Mouse (Mus musculus): Measurements from ENCODE around the gene Zbtb4.

The Zbtb4 gene

DNA sequence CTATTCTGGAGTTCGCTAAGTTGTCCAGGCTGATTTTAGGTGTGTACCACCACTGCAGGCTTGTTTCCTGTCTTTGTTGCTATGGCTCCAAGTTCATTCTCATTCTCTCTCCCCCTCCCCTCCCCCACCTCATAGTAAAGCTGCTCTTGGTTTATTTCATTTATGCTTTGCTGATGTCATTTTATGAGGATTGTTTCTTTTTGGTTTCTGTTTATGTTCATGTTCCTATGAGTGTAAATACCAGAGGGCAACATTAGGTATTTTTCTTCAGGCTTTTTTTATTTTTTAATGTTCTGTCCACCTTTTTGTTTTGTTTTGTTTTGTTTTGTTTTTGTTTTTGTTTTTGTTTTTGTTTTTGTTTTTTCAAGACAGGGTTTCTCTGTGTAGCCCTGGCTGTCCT lies 3.8 kb upstream of the Zbtb4 start, which contains the start of gene Slc35g3:
Gene Slc35g3 (minus strand): TSS at position 101 of the 400 bp plus-strand sequence.
- DNase-seq (ENCODE audit: inconsistent age in 2 of 2, low spot score in 1 of 2), result no peak

DNA sequence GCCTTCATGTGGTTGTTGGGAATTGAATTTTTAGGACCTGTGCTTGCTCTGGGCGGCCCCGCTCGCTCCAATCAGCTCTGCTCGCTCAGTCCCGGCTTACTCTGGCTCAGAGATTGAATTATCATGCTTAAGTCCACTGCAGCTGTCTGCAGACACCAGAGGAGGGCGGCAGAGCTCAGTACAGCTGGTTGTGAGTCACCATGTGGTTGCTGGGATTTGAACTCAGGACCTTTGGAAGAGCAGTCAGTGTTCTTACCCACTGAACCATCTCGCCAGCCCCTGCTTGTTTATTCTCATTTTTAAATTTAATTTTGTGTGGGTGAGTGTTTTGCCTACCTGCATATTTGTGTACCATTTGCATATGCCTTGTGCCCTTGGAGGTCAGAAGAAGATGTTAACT lies 2.2 kb upstream of the Zbtb4 start:
- DNase-seq (ENCODE audit: inconsistent age in 2 of 2, low spot score in 1 of 2), result no peak

GRCm38 (mm10) chr11:69766126-69766609 lies 456 bp downstream of the Zbtb4 start:
- peak; percentile 86 to 94 for DNase-seq (ENCODE audit: inconsistent age in 2 of 2, low spot score in 1 of 2)

DNA sequence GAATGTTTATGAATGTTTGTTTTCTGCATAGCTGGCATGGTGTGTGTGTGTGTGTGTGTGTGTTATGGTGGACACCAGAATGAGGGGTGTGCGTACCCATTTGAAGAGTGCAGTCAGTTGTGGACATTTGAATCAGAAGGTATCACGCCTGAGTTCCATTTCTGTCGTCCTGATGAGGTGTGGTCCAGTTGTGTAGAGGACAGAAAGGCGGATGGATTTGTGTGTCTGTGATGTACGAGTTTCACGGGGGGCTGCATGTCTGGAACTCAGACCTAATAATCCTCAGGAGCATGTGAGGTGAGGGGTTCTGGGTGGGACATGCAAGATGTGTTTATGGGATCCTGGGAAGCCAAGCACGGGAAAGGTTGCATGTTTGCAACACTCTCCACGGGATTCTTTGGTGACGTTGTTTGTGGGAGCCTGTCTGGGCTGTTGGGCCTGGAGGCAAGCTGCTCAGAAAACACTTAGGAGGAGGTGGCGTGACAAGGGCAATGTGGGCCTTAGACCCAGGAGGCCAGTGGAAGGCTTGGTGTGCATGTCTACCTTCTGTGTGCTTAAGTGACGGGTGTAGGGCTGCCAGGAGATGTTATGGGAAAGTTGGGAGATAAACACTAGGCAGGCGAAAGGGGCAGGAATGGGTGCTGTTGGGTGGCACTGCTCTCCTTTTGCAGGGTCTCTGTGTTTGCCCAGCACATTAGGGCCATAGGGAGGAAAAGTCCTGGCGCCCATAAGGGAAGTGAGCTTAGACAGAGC lies 1.3 kb downstream of the Zbtb4 start:
- peak in 1 of 2 experiments; percentile 58 for DNase-seq (ENCODE audit: inconsistent age in 2 of 2, low spot score in 1 of 2)

- no peak for DNase-seq (ENCODE audit: inconsistent age in 2 of 2, low spot score in 1 of 2)
Measured at GRCm38 (mm10) chr11:69767625-69767909, 1.9 kb downstream of the Zbtb4 start.

DNA sequence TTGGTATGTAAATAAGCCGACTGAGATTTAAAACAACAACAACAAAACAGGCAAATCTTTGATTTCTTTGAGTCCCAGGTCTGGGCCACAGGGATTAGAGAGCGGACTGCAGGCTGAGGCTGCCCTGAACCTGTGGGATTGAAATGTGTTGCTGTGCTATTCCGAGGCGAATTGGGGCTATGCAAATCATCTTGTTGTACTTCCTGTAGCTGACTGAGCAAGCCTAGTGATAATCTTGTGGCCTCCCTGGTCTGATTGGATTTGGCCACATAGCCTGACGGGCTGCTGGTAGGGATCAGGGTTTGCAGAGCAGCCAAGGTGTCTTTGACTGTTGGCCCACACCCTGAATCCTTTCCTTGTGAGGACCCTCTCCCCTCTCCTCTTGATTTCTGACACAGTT lies 9.2 kb downstream of the Zbtb4 start:
- no peak for DNase-seq (ENCODE audit: inconsistent age in 2 of 2, low spot score in 1 of 2)

DNA sequence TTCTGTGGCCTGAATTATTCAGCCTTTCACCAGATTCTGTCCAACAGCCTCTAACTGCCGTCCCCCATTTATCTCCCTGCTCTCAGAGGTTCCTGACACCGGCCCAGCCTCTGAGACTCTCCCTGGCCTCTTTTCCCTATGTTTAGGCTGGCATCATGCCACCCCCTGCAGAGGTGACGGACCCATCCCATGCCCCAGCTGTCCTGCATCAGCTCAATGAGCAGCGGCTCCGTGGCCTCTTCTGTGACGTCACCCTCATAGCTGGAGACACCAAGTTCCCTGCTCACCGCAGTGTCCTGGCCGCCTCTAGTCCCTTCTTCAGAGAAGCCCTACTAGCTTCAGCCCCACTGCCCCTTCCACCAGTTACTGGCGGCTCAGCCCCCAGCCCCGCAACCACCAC lies 10.0 kb downstream of the Zbtb4 start:
- DNase-seq (ENCODE audit: inconsistent age in 2 of 2, low spot score in 1 of 2), result no peak

DNA sequence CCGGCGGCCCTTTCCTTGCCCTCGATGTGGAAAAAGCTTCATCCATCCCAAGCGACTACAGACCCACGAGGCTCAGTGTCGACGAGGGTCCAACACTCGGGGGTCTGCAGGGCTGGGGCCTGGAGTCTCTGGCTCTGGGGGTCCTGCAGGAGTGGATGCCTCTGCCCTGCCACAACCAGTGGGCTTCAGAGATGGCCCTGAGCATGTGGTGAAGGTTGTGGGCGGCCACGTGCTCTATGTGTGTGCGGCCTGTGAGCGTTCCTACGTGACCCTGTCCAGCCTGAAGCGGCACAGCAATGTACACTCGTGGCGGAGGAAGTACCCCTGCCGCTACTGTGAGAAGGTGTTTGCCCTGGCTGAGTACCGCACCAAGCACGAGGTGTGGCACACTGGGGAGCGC lies 10.8 kb downstream of the Zbtb4 start:
- DNase-seq (ENCODE audit: inconsistent age in 2 of 2, low spot score in 1 of 2), result no peak

GRCm38 (mm10) chr11:69777504-69778257 lies 12.0 kb downstream of the Zbtb4 start:
- DNase-seq (ENCODE audit: inconsistent age in 2 of 2, low spot score in 1 of 2), result no peak

DNA sequence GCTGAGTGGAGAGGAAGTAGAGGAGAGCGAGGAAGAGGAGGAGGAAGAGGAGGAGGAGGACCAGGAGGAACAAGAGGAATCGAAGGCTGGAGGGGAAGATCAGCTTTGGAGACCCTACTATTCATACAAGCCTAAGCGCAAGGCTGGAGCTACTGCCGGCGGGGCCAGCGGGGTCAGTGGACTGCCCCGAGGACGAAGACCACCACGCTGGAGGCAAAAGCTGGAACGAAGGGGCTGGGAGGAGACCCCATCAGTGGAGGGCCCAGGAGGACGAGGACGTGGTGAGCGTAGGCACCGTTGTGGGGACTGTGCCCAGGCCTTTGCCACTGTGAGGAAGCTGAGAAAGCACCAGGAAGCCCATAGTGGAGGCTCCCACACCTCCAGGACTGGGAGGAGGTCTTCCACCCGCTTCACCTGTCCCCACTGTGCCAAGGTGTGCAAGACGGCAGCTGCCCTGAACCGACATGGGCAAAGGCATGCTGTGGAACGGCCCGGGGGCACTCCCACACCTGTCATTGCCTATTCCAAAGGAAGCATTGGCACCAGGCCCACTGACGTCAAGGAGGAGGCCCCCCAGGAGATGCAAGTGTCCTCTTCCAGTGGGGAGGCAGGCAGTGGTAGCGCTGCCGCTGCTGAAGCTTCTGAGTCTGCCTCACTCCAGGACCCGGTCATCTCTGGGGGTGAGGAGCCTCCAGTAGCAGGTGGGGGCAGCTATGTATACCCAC lies 12.7 kb downstream of the Zbtb4 start:
- no peak for DNase-seq (ENCODE audit: inconsistent age in 2 of 2, low spot score in 1 of 2)

DNA sequence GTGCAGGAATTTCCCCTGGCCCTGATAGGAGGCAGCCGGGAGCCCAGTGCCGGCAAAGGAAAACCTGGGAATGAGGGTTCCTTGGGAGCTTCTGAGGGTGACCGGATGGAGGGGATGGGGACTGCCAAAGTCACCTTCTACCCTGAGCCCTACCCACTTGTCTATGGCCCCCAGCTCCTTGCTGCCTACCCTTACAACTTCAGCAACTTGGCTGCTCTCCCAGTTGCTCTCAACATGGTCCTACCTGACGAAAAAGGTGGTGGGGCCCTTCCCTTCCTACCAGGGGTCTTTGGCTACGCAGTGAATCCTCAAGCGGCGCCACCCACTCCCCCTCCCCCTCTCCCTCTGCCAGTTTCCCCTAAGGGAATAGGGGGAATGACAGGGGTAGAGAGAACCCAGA lies 13.3 kb downstream of the Zbtb4 start:
- DNase-seq (ENCODE audit: inconsistent age in 2 of 2, low spot score in 1 of 2), result no peak

- DNase-seq (ENCODE audit: inconsistent age in 2 of 2, low spot score in 1 of 2), result no peak
Measured at GRCm38 (mm10) chr11:69781828-69782227, 16.1 kb downstream of the Zbtb4 start.

- peak; percentile 42 to 77 for DNase-seq (ENCODE audit: inconsistent age in 2 of 2, low spot score in 1 of 2)
Measured at GRCm38 (mm10) chr11:69784793-69785272, 19.1 kb downstream of the Zbtb4 start.

DNA sequence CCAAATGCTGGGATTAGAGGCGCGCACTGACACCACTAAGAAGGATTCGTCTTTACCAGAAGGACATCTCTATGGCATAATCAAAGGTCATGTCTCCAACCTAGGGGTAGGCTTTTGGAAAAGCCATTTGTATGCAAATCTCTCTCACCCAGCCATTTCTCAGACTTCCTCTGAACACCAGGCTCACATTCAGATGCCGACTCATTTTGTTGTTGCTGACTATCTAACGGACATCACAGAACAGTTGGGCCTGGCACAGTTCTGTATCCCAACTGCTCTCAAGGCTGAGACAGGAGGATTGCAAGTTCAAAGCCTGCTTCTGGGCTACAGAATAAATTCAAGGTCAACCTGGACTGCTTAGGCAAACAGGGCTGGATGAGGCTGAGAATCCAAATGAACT lies 21.6 kb downstream of the Zbtb4 start:
- DNase-seq (ENCODE audit: inconsistent age in 2 of 2, low spot score in 1 of 2), result no peak

DNA sequence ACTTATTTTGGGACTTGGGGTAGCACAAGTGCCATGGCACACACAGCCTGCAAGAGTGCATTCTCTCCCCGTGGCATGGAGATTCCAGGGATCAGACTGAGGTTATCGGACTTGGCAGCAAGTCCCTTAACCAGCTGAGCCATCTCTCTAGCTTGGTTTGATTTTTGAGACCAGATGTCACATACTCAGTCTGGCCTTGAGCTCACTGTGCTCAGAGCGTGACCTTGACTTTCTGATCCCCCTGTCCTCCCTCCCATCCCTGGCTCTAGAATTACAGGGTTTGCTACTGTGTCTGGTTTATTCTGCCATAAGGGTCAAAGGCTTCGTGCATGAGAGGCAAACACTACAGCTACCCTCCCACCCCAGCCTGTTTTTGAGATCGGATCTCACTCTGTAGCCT lies 23.7 kb downstream of the Zbtb4 start:
- peak; percentile 82 to 84 for DNase-seq (ENCODE audit: inconsistent age in 2 of 2, low spot score in 1 of 2)

DNA sequence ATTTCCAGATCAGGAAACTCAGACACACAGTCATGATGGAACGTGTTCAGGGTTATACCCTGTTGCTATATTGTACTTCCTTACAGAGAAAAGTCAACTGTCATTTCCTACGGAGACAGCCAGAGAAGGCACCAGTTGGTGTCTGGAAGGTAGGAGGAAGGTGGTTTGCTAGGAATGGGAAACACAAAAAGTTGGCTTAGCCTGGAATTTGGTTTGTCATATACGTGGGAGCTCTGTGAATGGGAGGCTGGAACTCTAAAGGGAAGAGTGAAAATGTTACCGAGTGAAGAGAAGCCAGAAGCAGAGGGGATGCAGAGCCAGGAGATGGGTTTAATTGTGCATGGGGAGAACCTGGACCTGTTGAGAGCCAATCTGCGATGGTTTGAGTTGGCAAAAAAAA lies 25.7 kb downstream of the Zbtb4 start:
- DNase-seq (ENCODE audit: inconsistent age in 2 of 2, low spot score in 1 of 2), result no peak

- no peak for DNase-seq (ENCODE audit: inconsistent age in 2 of 2, low spot score in 1 of 2)
Measured at GRCm38 (mm10) chr11:69793429-69793828, 27.7 kb downstream of the Zbtb4 start.

- DNase-seq (ENCODE audit: inconsistent age in 2 of 2, low spot score in 1 of 2), result peak; percentile 96 to 97
Measured at GRCm38 (mm10) chr11:69795168-69795982, 29.7 kb downstream of the Zbtb4 start, which contains the start of gene Chrnb1. Gene Chrnb1, minus strand, starts transcription at chr11:69795943.

DNA sequence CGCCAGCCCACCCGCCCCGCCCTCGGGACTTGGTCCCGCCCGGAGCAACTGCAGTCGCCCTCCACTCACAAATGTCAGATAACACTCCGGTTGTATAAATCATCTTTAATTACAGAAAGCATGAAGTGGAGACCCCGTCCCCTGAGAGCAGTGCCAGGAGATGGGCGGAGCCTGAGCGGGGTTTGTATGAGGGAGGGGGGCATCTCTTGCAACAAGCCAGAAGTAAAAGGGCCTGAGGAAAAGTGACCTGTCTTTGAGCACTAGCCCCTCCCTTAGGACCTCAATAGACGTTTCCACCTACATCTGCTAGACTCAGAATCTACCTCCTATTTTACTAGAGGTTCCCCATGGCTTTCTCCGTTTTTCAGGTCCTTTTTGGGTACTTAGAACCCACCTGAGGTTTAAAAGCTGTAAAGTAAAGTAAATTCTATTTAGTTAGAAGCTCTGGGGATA lies 30.3 kb downstream of the Zbtb4 start:
- no peak for DNase-seq (ENCODE audit: inconsistent age in 2 of 2, low spot score in 1 of 2)

DNA sequence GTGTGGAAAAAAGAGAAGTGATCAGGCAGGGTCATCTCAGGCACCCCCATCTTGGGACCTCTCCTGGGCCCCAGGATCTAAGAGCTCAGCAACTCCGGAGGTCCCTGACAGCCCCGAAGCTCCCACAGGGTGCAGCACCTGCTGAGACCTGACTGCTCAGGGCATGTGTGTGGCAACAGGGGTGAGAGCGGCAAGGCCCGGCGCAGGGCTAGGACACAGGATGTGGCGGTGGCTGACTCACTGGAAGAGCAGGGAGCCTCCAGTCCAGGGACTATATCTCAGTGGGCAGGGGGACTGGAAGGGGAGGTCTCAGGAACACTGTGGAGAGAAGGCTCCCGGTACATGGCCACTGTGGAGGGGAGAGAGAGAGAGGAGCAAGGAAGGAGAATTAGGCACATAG lies 32.2 kb downstream of the Zbtb4 start:
- no peak for DNase-seq (ENCODE audit: inconsistent age in 2 of 2, low spot score in 1 of 2)
